Mouse (Mus musculus): ENCODE results near the gene Tnrc6c. TPM values are rescaled to one million over a fixed set of nuclear protein-coding genes. Genes with fewer than 3 reads are reported as not detected.

Gene Tnrc6c
- total RNA-seq (2021) (10 to 100 TPM; 28.5 to 30.3 TPM), polyA plus RNA-seq (2012; rRNA removed) (17.7 and 27.3 TPM in 2 replicates)
- long read RNA-seq, full-length matches to known transcripts, result 1 of 17 reads
- long read RNA-seq, partial matches to known transcripts, result 16 of 17 reads
- long read RNA-seq, other reads (novel, unspliced or antisense), result 0 of 17 reads

DNA sequence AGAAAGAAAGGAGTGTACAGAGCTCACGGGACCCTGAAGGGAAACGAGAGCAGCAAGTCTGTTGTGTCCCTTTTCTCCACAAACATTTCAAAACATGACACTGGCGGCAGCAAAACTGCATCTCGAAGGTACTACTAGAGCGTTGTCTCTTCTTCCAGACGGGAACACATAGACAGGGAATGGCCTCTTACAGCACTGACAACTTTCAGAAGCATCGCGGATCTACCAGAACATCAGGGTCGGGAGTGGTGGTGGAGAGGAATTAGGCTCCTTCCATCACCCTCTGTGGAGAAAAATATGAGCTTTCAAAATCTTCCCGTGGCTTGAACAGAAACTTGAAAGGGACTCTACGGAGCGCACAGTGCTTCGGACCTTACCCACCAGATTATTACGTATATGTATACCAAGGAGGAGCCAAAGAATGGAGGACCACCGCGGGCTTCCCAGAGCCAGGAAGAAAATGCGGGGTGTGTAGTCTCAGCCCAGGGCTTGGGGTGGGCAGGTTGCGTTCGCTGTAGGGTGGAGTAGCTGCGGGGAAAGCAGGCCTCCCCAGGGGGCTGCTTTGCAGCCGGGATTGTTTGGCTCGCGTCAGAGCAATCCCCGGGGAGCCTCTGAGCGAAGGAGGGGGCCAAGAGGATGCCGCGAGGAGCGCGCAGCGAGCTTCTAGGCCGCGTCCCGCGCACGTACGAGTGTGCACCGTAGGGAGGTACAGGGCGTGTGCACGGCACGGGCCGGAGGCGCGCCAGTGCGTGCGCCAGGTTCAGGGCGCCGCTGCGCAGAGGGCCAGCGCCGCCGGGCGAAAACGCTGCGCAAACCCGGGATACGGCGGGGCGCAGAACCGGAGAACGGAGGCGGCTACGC lies at the start of gene Tnrc6c:
TSS of gene Tnrc6c (plus strand) at position 799 of the 861 bp plus-strand sequence.
- peaks cover 9% of the 10 kb centered on the region for H3K4me1 ChIP-seq (ENCODE audit: control insufficient read depth, insufficient read depth, low read length)
- H3K79me2 ChIP-seq (replicated peaks; ENCODE audit: control insufficient read depth, insufficient read depth, low read length), result peaks cover 4% of the 10 kb centered on the region
- 1% methylated on average over 62 of the region's 62 CpGs for WGBS
- H3K4me3 ChIP-seq, result peak within 1 kb of the TSS; percentile 97
- intact Hi-C loops (cut with DNase I), result loop anchor here (2.0 to 5.0 kb wide), 3 partner anchors 41 to 269 kb away; no protein-coding TSS in a partner anchor
- peak within 1 kb of the TSS; percentile 95 for H3K9ac ChIP-seq (ENCODE audit: low read depth, low read length)
- peaks cover 8% of the 10 kb centered on the region for H3K36me3 ChIP-seq (ENCODE audit: control insufficient read depth, insufficient read depth, low read length)
- no peaks in the 10 kb centered on the region for H3K27me3 ChIP-seq (ENCODE audit: control insufficient read depth, insufficient read depth, low read length)
- H3K27ac ChIP-seq, result peak within 1 kb of the TSS; percentile 98
- TF ChIP-seq POLR2A (IDR thresholded peaks at IDR 0.05; ENCODE audit: insufficient read depth, low read depth, low read length) (no peak), CTCF (IDR thresholded peaks at IDR 0.05) (peak; percentile 33), EP300 (IDR thresholded peaks at IDR 0.05; ENCODE audit: insufficient read depth, low read depth, low read length) (no peak; the same call in 1 of the 2 replicates)
- peak in 1 of 2 experiments; percentile 88 for DNase-seq

DNA sequence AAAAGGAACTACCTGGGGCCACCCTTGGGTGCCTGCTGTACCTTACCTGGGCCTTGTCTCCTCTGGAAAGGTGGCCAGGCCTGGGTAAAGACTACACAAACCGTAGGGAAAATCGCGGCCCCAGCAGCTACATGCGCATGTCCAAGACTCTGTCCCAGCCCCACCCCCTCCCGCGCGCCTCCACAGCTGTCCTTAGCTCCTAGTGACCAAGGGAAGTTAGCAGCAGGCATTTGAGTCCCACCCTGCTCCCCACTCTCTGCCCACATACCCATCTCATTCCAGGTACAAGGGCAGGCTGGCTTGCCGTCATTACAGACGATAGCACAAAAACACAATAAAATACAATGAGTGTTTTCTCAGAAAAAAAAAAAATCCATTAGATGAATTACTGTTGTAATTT lies 48.0 kb upstream of the Tnrc6c start:
- Histone ChIP-seq H3K9ac (ENCODE audit: low read depth, low read length) (0 out of 2 replicates have a peak overlapping the region, but pooled peaks have one; percentile 4), H3K27me3 (ENCODE audit: control insufficient read depth, insufficient read depth, low read length) (no peaks in the 10 kb centered on the region), H3K4me3 (no peak overlapping the region), H3K36me3 (ENCODE audit: control insufficient read depth, insufficient read depth, low read length) (no peaks in the 10 kb centered on the region), H3K79me2 (replicated peaks; ENCODE audit: control insufficient read depth, insufficient read depth, low read length) (no peaks in the 10 kb centered on the region), H3K27ac (no peak overlapping the region), H3K4me1 (ENCODE audit: control insufficient read depth, insufficient read depth, low read length) (peaks cover 1% of the 10 kb centered on the region)
- 28% methylated on average over 9 of the region's 9 CpGs for WGBS
- intact Hi-C loops (cut with DNase I), result loop anchor here (5.0 kb wide), 1 partner anchor 219 kb away; no protein-coding TSS in a partner anchor
- TF ChIP-seq POLR2A (IDR thresholded peaks at IDR 0.05; ENCODE audit: insufficient read depth, low read depth, low read length) (no peak), CTCF (IDR thresholded peaks at IDR 0.05) (no peak), EP300 (IDR thresholded peaks at IDR 0.05; ENCODE audit: insufficient read depth, low read depth, low read length) (no peak)
- DNase-seq, result no peak

DNA sequence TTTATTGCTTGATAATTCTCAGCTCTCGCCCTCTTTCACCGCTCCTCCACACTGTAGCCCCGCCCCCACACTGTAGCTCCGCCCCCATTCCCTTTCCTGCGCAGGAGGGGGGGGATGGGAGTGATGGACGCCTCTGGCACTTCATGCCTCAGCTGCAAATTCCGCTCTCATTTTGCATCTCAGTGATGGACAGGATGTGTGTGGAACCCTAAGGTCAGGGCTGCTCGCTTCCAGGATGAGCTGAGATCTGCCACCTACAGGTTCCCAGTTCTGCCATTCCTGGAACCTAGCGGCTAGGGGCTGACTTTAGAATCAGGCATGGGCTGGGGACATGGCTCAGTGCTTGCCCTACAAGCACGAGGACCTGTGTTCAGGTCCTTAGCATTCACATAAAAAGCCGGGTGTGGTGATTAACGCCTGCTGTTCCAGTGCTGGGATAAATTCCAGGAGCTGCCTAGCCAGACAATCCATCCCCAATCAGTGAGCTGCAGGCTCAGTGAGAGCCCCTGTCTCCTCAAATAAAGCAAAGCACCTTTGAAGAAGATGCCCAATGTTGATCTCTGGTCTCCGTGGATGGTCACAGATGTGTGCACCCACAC lies 47.4 kb upstream of the Tnrc6c start:
- Histone ChIP-seq H3K4me3 (no peak overlapping the region), H3K36me3 (ENCODE audit: control insufficient read depth, insufficient read depth, low read length) (no peaks in the 10 kb centered on the region), H3K27ac (no peak overlapping the region), H3K4me1 (ENCODE audit: control insufficient read depth, insufficient read depth, low read length) (peaks cover 1% of the 10 kb centered on the region), H3K27me3 (ENCODE audit: control insufficient read depth, insufficient read depth, low read length) (no peaks in the 10 kb centered on the region), H3K9ac (ENCODE audit: low read depth, low read length) (no peak overlapping the region), H3K79me2 (replicated peaks; ENCODE audit: control insufficient read depth, insufficient read depth, low read length) (no peaks in the 10 kb centered on the region)
- intact Hi-C loops (cut with DNase I), result loop anchor here (5.0 kb wide), 1 partner anchor 219 kb away; no protein-coding TSS in a partner anchor
- peak in 1 of 2 experiments; percentile 53 for DNase-seq
- no peak for TF ChIP-seq POLR2A (IDR thresholded peaks at IDR 0.05; ENCODE audit: insufficient read depth, low read depth, low read length)
- TF ChIP-seq CTCF (IDR thresholded peaks at IDR 0.05), result peak; percentile 11; the same call in 1 of the 2 replicates
- no peak for TF ChIP-seq EP300 (IDR thresholded peaks at IDR 0.05; ENCODE audit: insufficient read depth, low read depth, low read length)
- 16% methylated on average over 13 of the region's 13 CpGs for WGBS

DNA sequence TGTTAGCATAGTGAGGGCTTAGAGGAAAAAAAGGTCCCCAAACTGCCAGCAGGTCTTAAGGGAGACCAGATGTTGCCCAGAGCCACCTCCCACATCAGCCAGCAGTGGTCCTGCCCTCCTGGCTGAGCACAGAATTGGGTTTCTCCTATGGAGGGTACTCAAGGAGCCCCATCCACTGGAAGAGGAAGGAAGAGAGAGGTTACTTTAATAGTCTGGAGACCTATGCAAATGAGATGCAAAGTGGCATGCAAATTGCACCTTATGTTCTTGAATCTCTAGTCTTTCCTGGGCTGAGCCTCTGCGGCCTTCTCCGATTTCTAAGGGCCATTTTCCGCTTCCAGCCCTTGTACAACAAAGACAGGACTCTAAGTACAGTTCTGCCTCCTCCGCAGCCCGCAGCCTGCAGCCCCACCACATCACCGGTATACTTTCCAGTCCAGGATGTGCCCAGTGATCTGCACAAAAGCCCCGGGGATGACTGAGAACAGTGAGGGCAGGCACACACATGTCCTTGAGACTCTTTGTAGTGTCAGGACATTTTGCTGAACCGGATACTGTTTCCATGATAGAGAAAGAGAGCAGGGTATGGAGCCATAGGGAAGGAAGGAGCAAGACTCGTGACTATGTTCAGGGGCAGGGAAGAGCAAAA lies 45.8 kb upstream of the Tnrc6c start:
- Histone ChIP-seq H3K4me1 (ENCODE audit: control insufficient read depth, insufficient read depth, low read length) (peaks cover 1% of the 10 kb centered on the region), H3K27ac (no peak overlapping the region), H3K36me3 (ENCODE audit: control insufficient read depth, insufficient read depth, low read length) (no peaks in the 10 kb centered on the region), H3K4me3 (no peak overlapping the region), H3K79me2 (replicated peaks; ENCODE audit: control insufficient read depth, insufficient read depth, low read length) (no peaks in the 10 kb centered on the region), H3K27me3 (ENCODE audit: control insufficient read depth, insufficient read depth, low read length) (no peaks in the 10 kb centered on the region; the same call in 1 of the 2 replicates), H3K9ac (ENCODE audit: low read depth, low read length) (no peak overlapping the region)
- WGBS, result 65% methylated on average over 9 of the region's 9 CpGs
- no peak for DNase-seq
- no peak for TF ChIP-seq EP300 (IDR thresholded peaks at IDR 0.05; ENCODE audit: insufficient read depth, low read depth, low read length)
- TF ChIP-seq POLR2A (IDR thresholded peaks at IDR 0.05; ENCODE audit: insufficient read depth, low read depth, low read length), result no peak
- no peak for TF ChIP-seq CTCF (IDR thresholded peaks at IDR 0.05)
- intact Hi-C loops (cut with DNase I), result loop anchor here (5.0 kb wide), 1 partner anchor 221 kb away; no protein-coding TSS in a partner anchor

DNA sequence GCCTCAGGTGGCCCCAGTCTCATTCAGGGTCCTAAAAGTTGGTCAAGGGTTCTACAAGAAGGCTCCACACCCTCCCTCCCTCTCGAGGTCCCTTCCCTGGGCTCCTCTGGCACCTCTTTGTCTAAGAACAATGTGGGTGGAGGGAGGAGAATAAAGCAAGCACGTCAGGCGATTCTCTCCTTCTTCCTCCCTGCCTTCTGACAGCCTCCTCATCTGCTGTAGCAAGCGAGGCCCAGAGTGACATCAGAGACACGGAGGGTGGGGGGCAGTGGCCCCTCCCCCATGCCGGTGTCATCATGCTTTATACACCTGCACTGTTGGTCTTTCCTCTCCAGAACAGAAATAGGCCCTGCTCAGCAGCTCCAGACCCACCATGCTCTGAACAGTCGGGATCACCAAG lies 45.1 kb upstream of the Tnrc6c start:
- Histone ChIP-seq H3K9ac (ENCODE audit: low read depth, low read length) (no peak overlapping the region), H3K4me1 (ENCODE audit: control insufficient read depth, insufficient read depth, low read length) (peaks cover 1% of the 10 kb centered on the region), H3K27me3 (ENCODE audit: control insufficient read depth, insufficient read depth, low read length) (no peaks in the 10 kb centered on the region; the same call in 1 of the 2 replicates), H3K79me2 (replicated peaks; ENCODE audit: control insufficient read depth, insufficient read depth, low read length) (no peaks in the 10 kb centered on the region), H3K4me3 (no peak overlapping the region), H3K36me3 (ENCODE audit: control insufficient read depth, insufficient read depth, low read length) (no peaks in the 10 kb centered on the region), H3K27ac (no peak overlapping the region)
- intact Hi-C loops (cut with DNase I), result loop anchor here (5.0 kb wide), 1 partner anchor 222 kb away; no protein-coding TSS in a partner anchor
- 57% methylated on average over 7 of the region's 7 CpGs for WGBS
- DNase-seq, result no peak
- TF ChIP-seq EP300 (IDR thresholded peaks at IDR 0.05; ENCODE audit: insufficient read depth, low read depth, low read length) (no peak), POLR2A (IDR thresholded peaks at IDR 0.05; ENCODE audit: insufficient read depth, low read depth, low read length) (no peak), CTCF (IDR thresholded peaks at IDR 0.05) (no peak)

Data from heart, adult 2 months (tissue).